Mouse (Mus musculus) hindbrain, embryonic 16.5 days (tissue): ENCODE measurements around the gene Mpst. TPM values are rescaled to one million over a fixed set of nuclear protein-coding genes. Genes with fewer than 3 reads are reported as not detected.

Experiments
- ATAC-seq: fragments of 200-750 bp; cut with Nextera tagmentation; 2 replicates; pipeline ENCODE4 v1.8.0; 2017; ENCODE audit warnings: moderate TSS enrichment, moderate library complexity
- H3K27ac ChIP-seq: fragments of 300-500 bp; sonication (generic); 2 replicates; pipeline ENCODE4 v1.5.1; 2014; ENCODE audit warnings: low read depth, mild to moderate bottlenecking, control low read depth, low read length, moderate library complexity
- H3K27me3 ChIP-seq: fragments of 300-500 bp; sonication (generic); replicated peaks from 2 replicates; pipeline ENCODE4 v1.6.1; 2014; ENCODE audit warnings: low read length; ENCODE audit not compliant: control insufficient read depth, insufficient read depth
- H3K36me3 ChIP-seq: fragments of 300-500 bp; sonication (generic); 2 replicates; pipeline ENCODE4 v1.6.1; 2014; ENCODE audit warnings: mild to moderate bottlenecking, low read length, moderate library complexity, mixed read lengths; ENCODE audit not compliant: control insufficient read depth, insufficient read depth
- H3K4me1 ChIP-seq: fragments of 300-500 bp; sonication (generic); 2 replicates; pipeline ENCODE4 v1.6.1; 2014; ENCODE audit warnings: low read depth, low read length; ENCODE audit not compliant: control insufficient read depth, insufficient read depth
- H3K4me2 ChIP-seq: fragments of 300-500 bp; sonication (generic); 2 replicates; pipeline ENCODE4 v1.6.1; 2014; ENCODE audit warnings: mild to moderate bottlenecking, low read length, control low read depth, moderate library complexity
- H3K4me3 ChIP-seq: fragments of 300-500 bp; sonication (generic); 2 replicates; pipeline ENCODE4 v1.5.1; 2014; ENCODE audit warnings: mild to moderate bottlenecking, low read length, control low read depth, moderate library complexity
- H3K9ac ChIP-seq: fragments of 300-500 bp; sonication (generic); 2 replicates; pipeline ENCODE4 v1.6.1; 2014; ENCODE audit warnings: low read depth, mild to moderate bottlenecking, control low read depth, low read length, moderate library complexity
- H3K9me3 ChIP-seq: fragments of 300-500 bp; sonication (generic); 2 replicates; pipeline ENCODE4 v1.6.1; 2014; ENCODE audit warnings: mild to moderate bottlenecking, low read length, moderate library complexity; ENCODE audit not compliant: control insufficient read depth
- WGBS: fragments of 180-500 bp; shearing (Covaris S2); extraction: QIAGEN DNeasy Blood & Tissue Kit; methylation state at CpG from one replicate; pipeline ENCODE4 v1.1.7; 2014; 5-methylcytosine and 5-hydroxymethylcytosine counted together
- polyA plus RNA-seq: library from polyadenylated mRNA; unstranded; fragments of >200 nt; fragmentation: Nextera tagmentation; extraction: Ambion mirVana; gene quantifications from 2 replicates; pipeline ENCODE4 v1.2.1, GENCODE M21; 2015

Gene Mpst
- polyA plus RNA-seq, 1 experiment from 2014 or later = 5.1 TPM

DNA sequence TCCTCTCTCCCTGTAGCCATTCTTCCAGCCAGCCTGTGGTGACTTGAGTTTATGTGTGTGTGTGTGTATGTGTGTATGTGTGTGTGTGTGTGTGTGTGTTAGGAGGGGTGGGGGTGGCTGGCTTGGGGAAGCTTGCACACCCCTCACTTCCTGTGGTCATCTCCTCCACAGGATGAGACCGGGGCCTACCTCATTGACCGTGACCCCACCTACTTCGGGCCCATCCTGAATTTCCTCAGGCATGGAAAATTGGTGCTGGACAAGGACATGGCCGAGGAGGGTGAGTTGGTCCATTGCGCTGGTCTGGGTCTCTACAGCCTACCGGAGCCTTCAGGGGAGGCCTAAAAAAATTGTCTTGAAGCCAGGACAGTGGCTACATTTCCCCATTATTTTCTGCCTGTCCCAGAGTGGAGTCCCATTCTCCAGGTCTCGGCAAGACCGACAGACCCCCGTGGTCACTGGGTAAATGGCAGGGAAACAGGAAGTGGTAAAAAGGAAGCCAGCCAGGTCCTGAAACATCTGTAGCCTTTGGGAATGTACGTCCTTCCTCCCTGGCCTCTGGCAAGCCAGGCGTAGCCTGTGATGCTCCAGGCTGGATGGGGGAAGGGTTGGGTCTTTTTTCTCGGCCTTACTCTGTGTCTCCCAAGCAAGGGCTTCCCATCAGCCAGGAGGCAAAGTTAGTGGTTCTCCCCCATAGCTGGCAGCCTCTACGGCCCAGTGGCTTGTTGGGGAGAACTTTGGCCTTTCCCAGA lies 23.8 kb downstream of the Mpst start:
- WGBS = 79% methylated on average over 13 of the region's 13 CpGs
- Histone ChIP-seq H3K27me3 (no peaks in the 10 kb centered on the region), H3K4me1 (peaks cover 13% of the 10 kb centered on the region), H3K4me3 (peak overlapping the region; percentile 81), H3K4me2 (peak overlapping the region; percentile 79), H3K9me3 (no peaks in the 10 kb centered on the region), H3K27ac (no peak overlapping the region; the same call in 1 of the 2 replicates), H3K9ac (peak overlapping the region; percentile 89), H3K36me3 (peaks cover 14% of the 10 kb centered on the region)
- no peak for ATAC-seq

DNA sequence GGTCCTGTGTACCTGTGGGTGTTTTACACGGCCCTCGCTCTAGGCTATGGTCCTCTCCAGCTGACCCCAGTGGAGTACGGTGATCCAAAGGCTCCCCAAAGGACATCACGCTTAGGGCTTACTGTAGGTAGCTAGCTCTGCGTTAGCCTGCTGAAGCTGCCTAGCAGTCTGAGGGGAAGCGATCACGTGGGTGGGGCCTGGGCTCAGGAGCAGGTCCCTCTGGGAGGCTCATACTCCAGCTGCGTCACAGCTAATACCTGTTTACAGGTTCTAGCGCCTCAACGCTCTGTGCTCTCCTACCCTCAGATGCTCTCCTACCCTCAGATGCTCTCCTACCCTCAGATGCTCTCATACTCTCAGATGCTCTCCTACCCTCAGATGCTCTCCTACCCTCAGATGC lies 24.7 kb downstream of the Mpst start:
- ATAC-seq = no peak
- Histone ChIP-seq H3K4me1 (peaks cover 15% of the 10 kb centered on the region), H3K9me3 (no peaks in the 10 kb centered on the region), H3K4me2 (no peak overlapping the region), H3K36me3 (peaks cover 19% of the 10 kb centered on the region), H3K27me3 (no peaks in the 10 kb centered on the region), H3K9ac (no peak overlapping the region), H3K27ac (no peak overlapping the region), H3K4me3 (no peak overlapping the region)
- 90% methylated on average over 10 of the region's 10 CpGs for WGBS

DNA sequence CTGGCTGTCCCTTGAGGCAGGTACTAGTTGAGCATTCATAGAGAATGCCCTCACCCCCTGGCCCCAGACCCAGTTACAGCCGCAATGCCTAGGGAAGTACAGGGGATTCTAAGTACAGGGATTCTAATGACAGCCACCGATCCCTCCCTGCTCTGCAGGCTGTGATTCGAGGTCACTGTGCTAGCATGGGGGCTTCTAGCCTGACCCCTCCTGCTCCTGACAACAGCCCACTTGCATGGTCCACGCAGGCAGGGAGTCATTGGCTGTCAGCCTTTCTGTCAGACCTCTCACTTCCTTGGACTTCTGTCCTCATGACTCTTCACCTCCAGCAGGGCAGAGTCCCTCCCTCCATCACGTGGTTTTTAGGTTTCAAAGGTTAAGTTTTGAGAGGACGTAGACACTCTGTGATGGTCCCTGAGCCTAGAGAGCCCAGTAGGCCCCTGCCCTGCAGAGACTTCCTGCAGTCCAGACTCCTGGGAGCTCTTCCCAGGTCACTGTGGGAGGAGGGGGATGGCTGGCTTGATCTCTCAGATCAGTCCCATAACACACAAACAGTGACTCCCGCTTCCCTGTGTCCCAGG lies 25.4 kb downstream of the Mpst start:
- Histone ChIP-seq H3K36me3 (peaks cover 21% of the 10 kb centered on the region), H3K9me3 (no peaks in the 10 kb centered on the region), H3K4me2 (no peak overlapping the region), H3K4me3 (no peak overlapping the region), H3K27me3 (no peaks in the 10 kb centered on the region; the same call in 1 of the 2 replicates), H3K27ac (no peak overlapping the region), H3K4me1 (peaks cover 22% of the 10 kb centered on the region), H3K9ac (no peak overlapping the region)
- WGBS = 85% methylated on average over 7 of the region's 7 CpGs
- ATAC-seq = no peak

DNA sequence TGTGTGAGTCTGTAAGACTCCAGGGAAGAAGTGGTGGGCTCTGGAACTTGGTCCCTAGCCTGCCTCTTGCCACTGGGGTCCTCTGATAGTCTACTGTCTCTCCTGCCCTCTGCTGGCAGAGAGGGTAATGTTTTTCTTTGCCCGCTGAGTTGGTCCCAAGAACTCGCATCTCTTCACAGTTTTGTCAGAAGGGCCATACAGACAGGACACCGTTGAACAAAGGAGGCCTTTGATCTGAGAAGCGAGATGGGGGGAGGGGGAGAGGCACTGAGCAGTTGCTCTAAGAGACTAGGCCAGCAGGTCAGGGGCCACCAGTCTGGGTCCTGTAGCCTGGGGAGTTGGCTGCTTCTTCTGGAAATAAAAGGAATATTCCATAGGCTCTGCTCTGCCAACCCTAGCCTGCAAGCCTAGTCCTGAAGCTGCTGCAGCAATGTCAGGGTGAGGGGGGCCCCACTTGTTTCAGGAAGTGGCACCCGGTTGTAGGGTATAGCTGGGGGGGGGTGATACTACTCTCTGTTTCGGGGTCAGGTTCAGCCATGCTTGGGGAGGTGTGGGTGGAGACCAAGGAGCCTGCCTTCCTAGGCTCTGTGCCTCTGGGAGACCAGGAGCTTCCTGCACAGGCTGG lies 28.8 kb downstream of the Mpst start:
- H3K36me3 ChIP-seq = peaks cover 21% of the 10 kb centered on the region
- no peak overlapping the region for H3K4me2 ChIP-seq
- H3K9ac ChIP-seq = no peak overlapping the region
- WGBS = 25% methylated on average over 6 of the region's 6 CpGs
- H3K4me3 ChIP-seq = no peak overlapping the region
- H3K4me1 ChIP-seq = peaks cover 20% of the 10 kb centered on the region
- no peaks in the 10 kb centered on the region; the same call in 1 of the 2 replicates for H3K27me3 ChIP-seq
- no peak for ATAC-seq
- no peaks in the 10 kb centered on the region for H3K9me3 ChIP-seq
- no peak overlapping the region for H3K27ac ChIP-seq

DNA sequence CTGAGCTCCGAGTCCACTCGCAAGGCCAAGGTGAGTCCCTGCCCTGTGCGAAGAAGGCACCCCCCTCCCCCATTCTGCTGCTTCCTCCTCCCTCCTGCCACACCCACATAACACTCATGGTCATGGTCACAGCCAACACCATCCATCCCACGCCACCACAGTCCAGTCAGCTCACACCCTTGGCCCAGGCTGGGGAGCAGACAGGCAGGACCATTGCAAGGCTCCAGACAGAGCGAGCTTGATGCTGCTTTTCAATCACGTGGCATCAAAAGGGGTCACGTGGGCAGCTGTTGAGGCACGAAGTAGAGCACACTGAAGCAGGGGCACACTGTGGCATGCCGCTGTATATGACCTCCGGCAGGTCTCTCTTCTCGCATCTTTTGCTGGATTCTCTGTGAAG lies 29.5 kb downstream of the Mpst start:
- no peak for ATAC-seq
- Histone ChIP-seq H3K27me3 (no peaks in the 10 kb centered on the region; the same call in 1 of the 2 replicates), H3K9me3 (no peaks in the 10 kb centered on the region), H3K27ac (no peak overlapping the region), H3K9ac (no peak overlapping the region), H3K4me2 (no peak overlapping the region), H3K4me1 (peaks cover 16% of the 10 kb centered on the region), H3K4me3 (no peak overlapping the region), H3K36me3 (peaks cover 21% of the 10 kb centered on the region)
- WGBS = 74% methylated on average over 11 of the region's 11 CpGs

DNA sequence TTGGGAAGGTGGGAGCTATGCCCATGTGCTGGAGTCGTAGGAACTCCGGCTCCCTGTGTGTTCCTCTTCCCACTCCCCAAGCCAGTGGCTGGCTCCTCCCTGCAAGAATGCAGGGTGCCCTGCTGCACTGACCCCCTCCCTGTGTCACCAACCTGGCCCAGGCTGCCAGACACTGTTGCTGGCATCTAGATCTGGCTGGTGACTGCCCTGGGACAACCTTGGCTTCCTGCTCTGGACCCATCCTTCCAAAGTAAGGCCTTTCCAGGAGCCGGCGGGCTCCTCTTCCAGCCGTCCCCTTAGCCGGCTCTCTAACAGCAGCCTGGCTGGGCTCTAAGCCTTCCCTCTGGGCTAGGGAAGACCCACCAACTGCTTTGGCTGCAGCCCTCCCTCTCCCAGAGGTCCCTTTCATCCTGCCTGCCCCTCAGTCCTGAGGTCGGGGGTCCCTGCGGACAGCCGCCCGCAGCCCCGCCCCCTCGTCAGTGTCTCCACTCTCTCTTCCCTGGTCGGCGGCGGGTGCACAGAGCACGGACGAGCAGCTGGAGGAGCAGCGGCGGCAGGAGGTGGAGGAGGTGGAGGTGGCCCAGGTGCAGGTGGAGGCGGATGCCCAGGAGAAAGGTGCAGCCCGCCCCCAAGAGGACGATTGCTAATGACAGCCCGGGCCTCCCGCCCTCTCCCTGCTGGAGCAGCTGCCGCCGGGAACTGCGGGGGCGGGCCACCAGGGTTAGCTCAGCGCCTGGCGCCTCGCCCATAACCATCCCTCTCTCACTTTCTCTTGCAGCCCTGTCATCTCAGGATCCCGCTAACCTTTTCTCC lies 30.4 kb downstream of the Mpst start:
- H3K27ac ChIP-seq = peak overlapping the region; percentile 68
- peak overlapping the region; percentile 52 for H3K4me2 ChIP-seq
- H3K4me1 ChIP-seq = peaks cover 16% of the 10 kb centered on the region
- H3K27me3 ChIP-seq = no peaks in the 10 kb centered on the region; the same call in 1 of the 2 replicates
- peak; percentile 34 for ATAC-seq
- peak overlapping the region; percentile 61 for H3K9ac ChIP-seq
- H3K4me3 ChIP-seq = peak overlapping the region; percentile 9; the same call in 1 of the 2 replicates
- H3K36me3 ChIP-seq = peaks cover 21% of the 10 kb centered on the region
- no peaks in the 10 kb centered on the region for H3K9me3 ChIP-seq
- WGBS = 13% methylated on average over 25 of the region's 32 CpGs

DNA sequence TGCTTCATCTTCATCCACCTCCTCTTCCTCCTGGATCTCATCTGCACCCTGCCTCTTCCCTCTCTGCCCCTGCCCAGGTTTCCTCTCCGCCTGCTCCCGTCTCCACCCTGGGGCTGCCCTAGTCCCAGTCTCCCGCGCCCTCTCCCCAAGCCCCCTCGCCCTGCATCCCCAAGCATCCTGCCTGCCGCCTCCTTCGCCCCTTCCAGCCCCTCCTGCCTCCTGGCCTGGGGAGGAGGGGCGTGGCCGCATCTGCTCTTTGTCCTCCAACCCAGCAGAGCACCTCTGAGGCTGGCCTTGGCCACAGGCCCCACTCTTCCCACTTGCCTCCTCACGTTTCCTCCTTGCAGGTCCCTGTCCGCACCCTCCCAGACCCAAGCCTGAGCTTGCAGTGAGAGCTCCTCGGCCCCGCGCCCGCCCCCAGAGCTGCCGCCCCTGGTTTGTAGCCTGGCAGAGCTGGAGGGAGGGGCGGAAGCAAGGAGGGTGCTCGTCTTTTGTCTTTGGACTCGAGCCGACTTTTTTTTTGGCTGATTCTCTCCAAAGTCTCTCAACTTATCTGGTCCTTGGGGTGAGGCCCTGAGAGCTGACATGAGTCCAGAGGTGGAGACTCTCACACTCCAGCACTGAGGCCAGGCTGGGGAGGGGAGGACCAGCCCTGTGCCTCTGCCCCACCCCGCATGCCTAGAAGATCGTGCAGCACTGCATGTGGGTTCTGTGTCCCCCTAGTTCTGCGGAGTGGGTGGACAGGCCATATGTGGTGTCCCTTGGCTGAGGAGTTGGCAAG lies 31.2 kb downstream of the Mpst start:
- peak overlapping the region; percentile 9; the same call in 1 of the 2 replicates for H3K4me3 ChIP-seq
- H3K4me2 ChIP-seq = peak overlapping the region; percentile 52
- H3K9me3 ChIP-seq = no peaks in the 10 kb centered on the region
- H3K36me3 ChIP-seq = peaks cover 20% of the 10 kb centered on the region
- H3K27ac ChIP-seq = peak overlapping the region; percentile 59; the same call in 1 of the 2 replicates
- H3K9ac ChIP-seq = peak overlapping the region; percentile 46
- H3K4me1 ChIP-seq = peaks cover 16% of the 10 kb centered on the region
- WGBS = 19% methylated on average over 23 of the region's 23 CpGs
- no peaks in the 10 kb centered on the region; the same call in 1 of the 2 replicates for H3K27me3 ChIP-seq
- ATAC-seq = no peak

DNA sequence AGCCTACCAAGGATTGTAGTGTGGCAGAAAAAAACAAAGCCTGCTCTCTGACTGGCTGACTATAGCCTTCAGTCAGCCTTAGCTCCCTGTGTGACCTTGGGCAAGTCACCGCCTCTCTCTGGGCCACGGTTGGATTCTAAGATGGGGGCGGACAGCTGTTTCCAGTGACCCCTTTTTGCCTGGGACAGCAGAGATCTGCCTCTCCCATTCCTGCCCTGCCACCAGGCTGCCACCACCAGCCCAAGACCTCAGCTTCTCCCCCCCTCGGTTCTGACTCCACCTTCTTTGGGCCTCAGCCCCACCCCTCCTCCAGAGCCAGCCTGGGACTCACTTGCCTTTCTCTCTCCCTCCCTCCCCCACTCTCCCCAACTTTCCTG lies 31.8 kb downstream of the Mpst start:
- H3K9ac ChIP-seq = no peak overlapping the region
- H3K36me3 ChIP-seq = peaks cover 15% of the 10 kb centered on the region
- H3K4me3 ChIP-seq = no peak overlapping the region
- H3K4me2 ChIP-seq = no peak overlapping the region
- H3K27ac ChIP-seq = no peak overlapping the region
- no peaks in the 10 kb centered on the region for H3K9me3 ChIP-seq
- no peak for ATAC-seq
- H3K4me1 ChIP-seq = peaks cover 16% of the 10 kb centered on the region
- WGBS = 50% methylated on average over 4 of the region's 4 CpGs
- no peaks in the 10 kb centered on the region; the same call in 1 of the 2 replicates for H3K27me3 ChIP-seq
